Mouse (Mus musculus): Measurements from ENCODE around the gene Opcml. TPM values are rescaled to one million over a fixed set of nuclear protein-coding genes. Genes with fewer than 3 reads are reported as not detected.

Gene Opcml
- polyA plus RNA-seq, 1 experiment from 2014 or later = 3.8 TPM

DNA sequence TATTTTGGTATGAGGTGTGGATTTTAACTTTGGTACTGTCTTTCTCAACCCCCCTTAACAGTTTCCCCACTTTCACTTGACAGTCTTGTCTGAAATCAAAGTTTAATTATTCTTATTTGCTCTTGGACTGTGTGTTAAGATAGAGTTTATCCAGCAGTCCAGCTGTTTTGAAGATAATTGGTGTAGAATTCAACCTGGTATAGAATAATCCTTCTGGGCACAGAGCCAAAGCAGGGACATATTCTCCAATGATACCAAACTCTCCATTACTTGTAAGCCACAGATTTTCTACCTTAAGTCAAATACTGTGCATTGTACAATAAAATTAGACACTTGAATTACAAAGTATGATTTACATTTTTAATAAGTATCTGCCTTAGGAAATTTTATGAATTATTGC is 852.2 kb downstream of the Opcml start:
- Histone ChIP-seq H3K4me1 (no peaks in the 10 kb centered on the region), H3K9me3 (no peaks in the 10 kb centered on the region), H3K4me3 (no peak overlapping the region), H3K27me3 (no peaks in the 10 kb centered on the region), H3K4me2 (replicated peaks) (no peak overlapping the region), H3K27ac (no peak overlapping the region), H3K9ac (no peak overlapping the region), H3K36me3 (no peaks in the 10 kb centered on the region)
- ATAC-seq (ENCODE audit: insufficient number of reproducible peaks, insufficient read depth, low FRiP score, low TSS enrichment) = no peak

GRCm38 (mm10) chr9:28644063-28644462 is 853.5 kb downstream of the Opcml start:
- H3K4me3 ChIP-seq = no peak overlapping the region
- no peaks in the 10 kb centered on the region for H3K27me3 ChIP-seq
- no peak overlapping the region for H3K27ac ChIP-seq
- H3K9ac ChIP-seq = no peak overlapping the region
- H3K9me3 ChIP-seq = no peaks in the 10 kb centered on the region
- H3K36me3 ChIP-seq = no peaks in the 10 kb centered on the region
- WGBS = 84% methylated on average over 2 of the region's 2 CpGs
- H3K4me1 ChIP-seq = no peaks in the 10 kb centered on the region
- no peak overlapping the region for H3K4me2 ChIP-seq (replicated peaks)
- no peak for ATAC-seq (ENCODE audit: insufficient number of reproducible peaks, insufficient read depth, low FRiP score, low TSS enrichment)

GRCm38 (mm10) chr9:28650089-28650488 is 859.5 kb downstream of the Opcml start:
- Histone ChIP-seq H3K27ac (no peak overlapping the region), H3K4me1 (no peaks in the 10 kb centered on the region), H3K9ac (no peak overlapping the region), H3K27me3 (no peaks in the 10 kb centered on the region), H3K4me2 (replicated peaks) (no peak overlapping the region), H3K36me3 (no peaks in the 10 kb centered on the region), H3K4me3 (no peak overlapping the region), H3K9me3 (no peaks in the 10 kb centered on the region)
- WGBS = 55% methylated on average over 4 of the region's 4 CpGs
- ATAC-seq (ENCODE audit: insufficient number of reproducible peaks, insufficient read depth, low FRiP score, low TSS enrichment) = no peak

GRCm38 (mm10) chr9:28659996-28660395 is 869.4 kb downstream of the Opcml start:
- H3K4me3 ChIP-seq = no peak overlapping the region
- H3K9ac ChIP-seq = no peak overlapping the region
- no peak overlapping the region for H3K4me2 ChIP-seq (replicated peaks)
- H3K36me3 ChIP-seq = no peaks in the 10 kb centered on the region
- 61% methylated on average over 2 of the region's 2 CpGs for WGBS
- no peak for ATAC-seq (ENCODE audit: insufficient number of reproducible peaks, insufficient read depth, low FRiP score, low TSS enrichment)
- no peak overlapping the region for H3K27ac ChIP-seq
- H3K4me1 ChIP-seq = no peaks in the 10 kb centered on the region
- no peaks in the 10 kb centered on the region for H3K9me3 ChIP-seq
- H3K27me3 ChIP-seq = no peaks in the 10 kb centered on the region

DNA sequence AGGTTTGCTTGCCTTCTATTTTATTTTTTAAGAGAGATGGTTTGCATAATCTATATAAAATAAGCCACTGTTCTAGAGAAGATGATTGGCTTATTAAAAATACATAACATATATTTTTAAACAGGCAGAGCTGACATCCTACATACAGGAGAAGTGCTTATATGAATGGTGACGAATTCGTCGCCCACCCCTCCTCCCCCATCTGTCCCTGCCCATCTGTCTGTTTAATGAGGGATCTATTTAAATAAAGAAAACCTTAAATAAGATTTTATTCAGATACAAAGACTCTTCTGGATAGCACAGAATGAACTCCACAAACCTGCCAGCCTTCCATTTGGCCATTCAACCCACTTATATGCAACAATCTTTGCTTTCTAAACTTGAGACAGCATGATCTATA is 872.3 kb downstream of the Opcml start:
- H3K36me3 ChIP-seq = no peaks in the 10 kb centered on the region
- ATAC-seq (ENCODE audit: insufficient number of reproducible peaks, insufficient read depth, low FRiP score, low TSS enrichment) = no peak
- no peaks in the 10 kb centered on the region for H3K9me3 ChIP-seq
- no peaks in the 10 kb centered on the region for H3K27me3 ChIP-seq
- H3K27ac ChIP-seq = no peak overlapping the region
- no peak overlapping the region for H3K4me3 ChIP-seq
- H3K4me1 ChIP-seq = no peaks in the 10 kb centered on the region
- no peak overlapping the region for H3K4me2 ChIP-seq (replicated peaks)
- no peak overlapping the region for H3K9ac ChIP-seq
- 92% methylated on average over 3 of the region's 3 CpGs for WGBS

GRCm38 (mm10) chr9:28680309-28680708 is 889.7 kb downstream of the Opcml start:
- Histone ChIP-seq H3K4me2 (replicated peaks) (no peak overlapping the region), H3K4me3 (no peak overlapping the region), H3K36me3 (no peaks in the 10 kb centered on the region)

GRCm38 (mm10) chr9:28681252-28682037 is 890.9 kb downstream of the Opcml start:
- H3K9me3 ChIP-seq = no peaks in the 10 kb centered on the region
- H3K9ac ChIP-seq = no peak overlapping the region
- no peak overlapping the region for H3K4me3 ChIP-seq
- WGBS = 66% methylated on average over 6 of the region's 6 CpGs
- no peak overlapping the region for H3K27ac ChIP-seq
- H3K4me2 ChIP-seq (replicated peaks) = no peak overlapping the region
- H3K27me3 ChIP-seq = no peaks in the 10 kb centered on the region
- no peaks in the 10 kb centered on the region for H3K36me3 ChIP-seq
- no peak for ATAC-seq (ENCODE audit: insufficient number of reproducible peaks, insufficient read depth, low FRiP score, low TSS enrichment)
- H3K4me1 ChIP-seq = no peaks in the 10 kb centered on the region

More at GRCm38 (mm10) chr9:28680309-28680708, 889.7 kb downstream of the Opcml start:
- H3K9ac ChIP-seq = no peak overlapping the region
- 91% methylated on average over 1 of the region's 1 CpGs for WGBS
- no peaks in the 10 kb centered on the region for H3K27me3 ChIP-seq
- H3K9me3 ChIP-seq = no peaks in the 10 kb centered on the region
- no peak for ATAC-seq (ENCODE audit: insufficient number of reproducible peaks, insufficient read depth, low FRiP score, low TSS enrichment)
- H3K4me1 ChIP-seq = no peaks in the 10 kb centered on the region
- H3K27ac ChIP-seq = no peak overlapping the region

- no peaks in the 10 kb centered on the region for H3K36me3 ChIP-seq
- H3K9me3 ChIP-seq = no peaks in the 10 kb centered on the region
- no peak overlapping the region for H3K9ac ChIP-seq
- no peak overlapping the region for H3K4me3 ChIP-seq
- no peak overlapping the region for H3K27ac ChIP-seq
- H3K27me3 ChIP-seq = no peaks in the 10 kb centered on the region
- no peak overlapping the region for H3K4me2 ChIP-seq (replicated peaks)
- H3K4me1 ChIP-seq = no peaks in the 10 kb centered on the region
- ATAC-seq (ENCODE audit: insufficient number of reproducible peaks, insufficient read depth, low FRiP score, low TSS enrichment) = no peak
- WGBS = 74% methylated on average over 5 of the region's 5 CpGs
These were observed 893.4 kb downstream of the Opcml start for GRCm38 (mm10) chr9:28683951-28684470.

- no peaks in the 10 kb centered on the region for H3K27me3 ChIP-seq
- WGBS = 78% methylated on average over 7 of the region's 7 CpGs
- no peaks in the 10 kb centered on the region for H3K36me3 ChIP-seq
- H3K4me3 ChIP-seq = no peak overlapping the region
- H3K9ac ChIP-seq = no peak overlapping the region
- H3K27ac ChIP-seq = no peak overlapping the region
- no peak overlapping the region for H3K4me2 ChIP-seq (replicated peaks)
- no peak for ATAC-seq (ENCODE audit: insufficient number of reproducible peaks, insufficient read depth, low FRiP score, low TSS enrichment)
- no peaks in the 10 kb centered on the region for H3K9me3 ChIP-seq
- H3K4me1 ChIP-seq = no peaks in the 10 kb centered on the region
These were observed 896.5 kb downstream of the Opcml start for GRCm38 (mm10) chr9:28686942-28687611.

DNA sequence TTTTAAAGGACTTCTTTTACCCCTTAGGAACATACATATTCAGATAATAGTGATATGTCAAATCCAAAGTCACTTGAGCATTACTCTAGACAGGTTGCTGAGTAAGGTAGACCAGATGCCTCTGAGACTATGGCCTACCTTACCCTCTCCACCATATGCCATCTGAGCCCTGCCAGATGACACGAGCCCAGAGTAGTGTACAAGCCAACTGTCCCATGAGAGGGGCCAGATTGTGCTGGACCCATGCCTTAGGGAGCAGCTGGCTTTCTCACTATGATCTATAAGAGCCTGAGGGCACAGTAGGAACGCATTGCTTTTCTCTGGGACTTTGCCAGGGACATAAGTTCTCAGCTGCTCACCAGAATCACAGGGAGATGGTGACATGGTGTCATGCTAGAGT is 899.6 kb downstream of the Opcml start:
- ATAC-seq (ENCODE audit: insufficient number of reproducible peaks, insufficient read depth, low FRiP score, low TSS enrichment) = no peak
- Histone ChIP-seq H3K27me3 (no peaks in the 10 kb centered on the region), H3K9ac (no peak overlapping the region), H3K36me3 (no peaks in the 10 kb centered on the region), H3K27ac (no peak overlapping the region), H3K4me2 (replicated peaks) (no peak overlapping the region), H3K4me1 (no peaks in the 10 kb centered on the region), H3K4me3 (no peak overlapping the region), H3K9me3 (no peaks in the 10 kb centered on the region)
- 78% methylated on average over 2 of the region's 2 CpGs for WGBS

DNA sequence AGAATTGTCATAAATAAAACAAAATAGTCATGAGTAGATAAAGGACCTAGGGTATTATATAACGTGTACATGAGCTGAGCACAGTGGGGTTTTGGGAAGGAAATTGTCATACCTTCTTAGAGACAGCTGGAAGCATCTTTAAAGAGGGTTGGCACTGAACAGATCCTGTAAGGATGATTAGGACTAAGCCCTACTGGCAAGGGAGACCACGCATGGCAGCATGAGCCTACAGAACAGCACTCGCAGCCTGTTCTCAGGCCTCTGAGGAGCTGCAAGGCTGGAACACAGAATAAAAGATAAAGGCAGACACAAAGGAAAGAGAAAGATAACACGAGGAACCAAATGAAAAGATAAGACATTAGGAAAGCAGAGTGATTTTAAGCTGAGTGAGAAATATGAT is 915.2 kb downstream of the Opcml start:
- 81% methylated on average over 4 of the region's 4 CpGs for WGBS
- H3K27ac ChIP-seq = no peak overlapping the region
- no peak overlapping the region for H3K4me3 ChIP-seq
- no peaks in the 10 kb centered on the region for H3K4me1 ChIP-seq
- H3K9me3 ChIP-seq = no peaks in the 10 kb centered on the region
- no peaks in the 10 kb centered on the region for H3K27me3 ChIP-seq
- H3K4me2 ChIP-seq (replicated peaks) = no peak overlapping the region
- no peak overlapping the region for H3K9ac ChIP-seq
- no peaks in the 10 kb centered on the region for H3K36me3 ChIP-seq
- no peak for ATAC-seq (ENCODE audit: insufficient number of reproducible peaks, insufficient read depth, low FRiP score, low TSS enrichment)

DNA sequence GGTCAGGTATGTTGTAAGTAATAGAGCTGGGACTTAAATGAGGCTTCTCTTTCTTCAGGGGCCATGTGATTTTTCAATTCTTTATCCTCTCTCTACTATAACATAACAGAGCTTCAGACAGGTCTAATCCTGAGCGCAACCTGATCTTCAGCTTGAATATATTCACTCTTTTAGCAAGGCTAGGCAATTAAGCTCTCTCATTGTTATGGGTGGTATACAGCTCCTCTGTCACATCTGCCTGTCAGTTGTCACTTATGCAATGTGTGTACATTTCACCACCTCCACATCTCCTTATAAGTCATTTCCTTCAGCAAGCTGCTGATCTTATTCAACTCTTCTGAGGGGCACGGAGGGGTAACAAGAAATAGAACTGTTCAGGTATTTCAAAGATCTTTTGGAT is 924.0 kb downstream of the Opcml start:
- H3K36me3 ChIP-seq = no peaks in the 10 kb centered on the region
- H3K4me1 ChIP-seq = no peaks in the 10 kb centered on the region
- H3K4me2 ChIP-seq (replicated peaks) = no peak overlapping the region
- no peak overlapping the region for H3K9ac ChIP-seq
- H3K4me3 ChIP-seq = no peak overlapping the region
- H3K27me3 ChIP-seq = no peaks in the 10 kb centered on the region
- no peak for ATAC-seq (ENCODE audit: insufficient number of reproducible peaks, insufficient read depth, low FRiP score, low TSS enrichment)
- no peaks in the 10 kb centered on the region for H3K9me3 ChIP-seq
- 83% methylated on average over 2 of the region's 2 CpGs for WGBS
- H3K27ac ChIP-seq = no peak overlapping the region

Data from embryonic facial prominence, embryonic 12.5 days (tissue).